Mouse (Mus musculus): ENCODE results near the gene Smok3a.

DNA sequence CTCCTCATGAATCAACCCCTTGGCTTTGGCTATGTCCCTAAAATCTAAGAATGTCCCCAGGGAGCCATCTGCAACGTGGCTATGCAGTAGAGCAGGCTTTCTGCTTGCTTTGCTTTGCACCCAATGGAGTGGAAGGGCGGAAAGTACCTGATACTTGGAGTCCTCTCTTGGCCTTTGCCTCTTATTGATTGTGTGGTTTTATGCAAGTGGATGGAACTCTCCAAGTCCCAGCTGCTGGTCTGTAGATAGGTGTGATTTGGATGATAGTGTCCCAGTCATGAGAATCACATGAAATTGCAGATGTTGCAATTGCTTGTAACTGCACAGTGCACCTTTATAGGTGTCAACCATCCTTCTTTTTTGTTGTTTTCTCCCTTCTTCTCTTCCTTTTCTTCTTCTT is 55.1 kb downstream of the Smok3a start:
- no peak for TF ChIP-seq CTCF (IDR thresholded peaks at IDR 0.05; ENCODE audit: insufficient read depth, low read depth, low read length)
- no peak for TF ChIP-seq POLR2A (IDR thresholded peaks at IDR 0.05; ENCODE audit: insufficient read depth, low read depth, low read length)
